In the genomic region with DNA sequence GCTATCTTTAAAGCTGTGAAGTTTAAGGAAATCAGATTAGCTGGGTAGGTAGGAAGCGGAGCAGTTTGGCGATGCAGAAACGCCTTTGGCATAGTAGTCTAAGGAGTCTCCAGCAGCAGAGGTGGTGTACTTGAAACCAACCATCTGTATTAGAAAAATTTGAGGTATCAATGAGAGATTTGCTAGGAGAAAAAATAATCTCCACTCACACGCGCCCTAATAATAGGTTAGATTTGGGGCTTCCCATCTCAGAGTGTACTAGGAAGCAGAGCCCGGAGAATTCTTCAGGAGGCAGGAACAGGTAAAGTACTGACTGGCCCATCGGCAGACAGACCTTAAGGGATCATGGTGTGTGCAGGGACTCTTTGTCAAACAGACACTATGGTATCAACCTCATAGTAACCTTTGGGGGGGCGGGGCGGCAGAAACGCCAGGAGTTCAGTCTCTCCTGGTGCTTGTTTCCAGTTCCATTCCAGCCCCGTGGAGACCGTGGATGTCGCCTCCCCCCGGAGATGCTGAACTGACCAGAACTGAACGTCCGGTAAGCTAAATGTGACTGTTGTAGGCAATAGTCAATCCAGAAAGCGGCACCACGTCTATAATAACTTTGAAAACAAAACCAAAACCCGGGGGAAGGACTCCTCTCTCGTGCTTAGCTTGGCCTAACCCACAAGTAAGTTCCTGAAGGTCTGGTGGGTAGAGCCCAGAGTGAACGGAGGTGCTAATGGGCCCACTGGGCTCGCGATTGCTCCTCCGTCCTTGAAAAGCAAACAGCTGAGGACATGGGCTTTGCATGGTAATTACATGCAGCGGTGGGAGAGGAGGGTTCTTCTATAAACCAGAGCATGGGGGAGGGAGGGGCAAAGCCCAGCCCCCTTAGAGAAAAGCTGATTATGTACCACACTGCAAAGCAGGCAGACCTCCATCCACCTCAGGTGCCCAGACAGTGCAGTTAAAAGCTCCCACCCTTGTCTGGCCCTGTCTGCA, we compare ENCODE assay signal across 8 mouse cellular contexts. TPM values are rescaled to one million over a fixed set of nuclear protein-coding genes. Genes with fewer than 3 reads are reported as not detected.
DNase-seq lines count a peak whose midpoint lies in the region; ATAC-seq lines count a peak whose summit lies in the region.

No protein-coding gene starts in this region.

- no peaks in the 10 kb centered on the region for H3K36me3 ChIP-seq in heart, embryonic 10.5 days
- no peaks in the 10 kb centered on the region for H3K36me3 ChIP-seq in hindbrain, embryonic 12.5 days
- H3K36me3 ChIP-seq in megakaryocyte, embryonic 14.5 days (replicated peaks; ENCODE audit: low read length) = no peaks in the 10 kb centered on the region

- H3K9me3 ChIP-seq in heart, embryonic 10.5 days = no peaks in the 10 kb centered on the region
- no peaks in the 10 kb centered on the region for H3K9me3 ChIP-seq in hindbrain, embryonic 12.5 days (replicated peaks)
- H3K9me3 ChIP-seq in megakaryocyte, embryonic 14.5 days = peaks cover 3% of the 10 kb centered on the region; the same call in 1 of the 2 replicates

- no peak for DNase-seq in heart, embryonic 10.5 days (ENCODE audit: low spot score)
- no peak for DNase-seq in heart, adult 9 months (ENCODE audit: low spot score in 2 of 2)
- DNase-seq in ZHBTc4 (ENCODE audit: low read depth, low spot score) = peak; percentile 20
- DNase-seq in frontal cortex, postnatal 14 days (ENCODE audit: low spot score in 2 of 2) = no peak
- DNase-seq in right cerebral cortex, postnatal 4 days = no peak

- peak overlapping the region; percentile 78 for H3K4me3 ChIP-seq in heart, embryonic 10.5 days
- peak overlapping the region; percentile 37 for H3K4me3 ChIP-seq in hindbrain, embryonic 12.5 days
- peak overlapping the region; percentile 91 for H3K4me3 ChIP-seq in megakaryocyte, embryonic 14.5 days (replicated peaks)

- peak overlapping the region; percentile 88; the same call in 1 of the 2 replicates for H3K27ac ChIP-seq in heart, embryonic 10.5 days
- H3K27ac ChIP-seq in hindbrain, embryonic 12.5 days = no peak overlapping the region

- 11% methylated on average over 25 of the region's 25 CpGs for WGBS in heart, embryonic 10.5 days
- WGBS in hindbrain, embryonic 12.5 days = 9% methylated on average over 25 of the region's 25 CpGs

- H3K4me2 ChIP-seq in hindbrain, embryonic 12.5 days (replicated peaks) = peak overlapping the region; percentile 58

- no peak overlapping the region; the same call in 1 of the 2 replicates for H3K9ac ChIP-seq in hindbrain, embryonic 12.5 days

- peaks cover 47% of the 10 kb centered on the region for H3K27me3 ChIP-seq in heart, embryonic 10.5 days (ENCODE audit: insufficient read depth, poor library complexity, severe bottlenecking)
- H3K27me3 ChIP-seq in hindbrain, embryonic 12.5 days = peaks cover 48% of the 10 kb centered on the region
- peaks cover 38% of the 10 kb centered on the region for H3K27me3 ChIP-seq in megakaryocyte, embryonic 14.5 days (replicated peaks)

- ATAC-seq in hindbrain, embryonic 12.5 days (ENCODE audit: low FRiP score) = peak; percentile 55
- no peak for ATAC-seq in erythroid progenitor cell, adult 5-6 weeks (replicated peaks; ENCODE audit: low FRiP score, poor library complexity, severe bottlenecking)

- peaks cover 22% of the 10 kb centered on the region for H3K4me1 ChIP-seq in heart, embryonic 10.5 days
- peaks cover 21% of the 10 kb centered on the region for H3K4me1 ChIP-seq in hindbrain, embryonic 12.5 days
- H3K4me1 ChIP-seq in megakaryocyte, embryonic 14.5 days = peaks cover 38% of the 10 kb centered on the region

RNA-seq across cellular contexts. Expression of a gene that starts 1.0 kb away (rescaled TPM):
- polyA plus RNA-seq in heart, embryonic 10.5 days (2016; fragmentation: Nextera tagmentation; extraction: Ambion mirVana) = 4.3 and 8.1 TPM in 2 replicates
- 3.6 and 3.7 TPM in 2 replicates for polyA plus RNA-seq in hindbrain, embryonic 12.5 days (2016; fragmentation: Nextera tagmentation; extraction: Ambion mirVana)
- polyA plus RNA-seq in megakaryocyte, embryonic 14.5 days (2012; ENCODE audit: insufficient read depth, low replicate concordance) = not detected in 2 replicates
- not detected in 2 replicates for total RNA-seq in erythroid progenitor cell, adult 5-6 weeks (2015; ENCODE audit: low replicate concordance)
- not detected in 2 replicates for total RNA-seq in erythroid progenitor cell, adult 5-6 weeks (2017; ENCODE audit: low replicate concordance)

RNA-seq across cellular contexts. Expression of a gene that starts 15.8 kb away (rescaled TPM):
- polyA plus RNA-seq in heart, embryonic 10.5 days (2016; fragmentation: Nextera tagmentation; extraction: Ambion mirVana) = 10.8 and 11.0 TPM in 2 replicates
- 10.0 and 11.0 TPM in 2 replicates for polyA plus RNA-seq in hindbrain, embryonic 12.5 days (2016; fragmentation: Nextera tagmentation; extraction: Ambion mirVana)
- 1.6 and 1.8 TPM in 2 replicates for polyA plus RNA-seq in megakaryocyte, embryonic 14.5 days (2012; ENCODE audit: insufficient read depth, low replicate concordance)
- 0.36 and 1.3 TPM in 2 replicates for total RNA-seq in erythroid progenitor cell, adult 5-6 weeks (2015; ENCODE audit: low replicate concordance)
- total RNA-seq in erythroid progenitor cell, adult 5-6 weeks (2017; ENCODE audit: low replicate concordance) = 0.64 and 5.1 TPM in 2 replicates

RNA-seq across cellular contexts. Expression of a gene that starts 41.2 kb away (rescaled TPM):
- polyA plus RNA-seq in heart, embryonic 10.5 days (2016; fragmentation: Nextera tagmentation; extraction: Ambion mirVana) = 173 and 197 TPM in 2 replicates
- 609 and 686 TPM in 2 replicates for polyA plus RNA-seq in hindbrain, embryonic 12.5 days (2016; fragmentation: Nextera tagmentation; extraction: Ambion mirVana)
- 1.5 and 2.1 TPM in 2 replicates for polyA plus RNA-seq in megakaryocyte, embryonic 14.5 days (2012; ENCODE audit: insufficient read depth, low replicate concordance)
- total RNA-seq in erythroid progenitor cell, adult 5-6 weeks (2015; ENCODE audit: low replicate concordance) = 7.5 and 14.8 TPM in 2 replicates
- total RNA-seq in erythroid progenitor cell, adult 5-6 weeks (2017; ENCODE audit: low replicate concordance) = 26.6 and 40.9 TPM in 2 replicates

RNA-seq across cellular contexts. Expression of a gene that starts 42.5 kb away (rescaled TPM):
- 95.2 and 102 TPM in 2 replicates for polyA plus RNA-seq in heart, embryonic 10.5 days (2016; fragmentation: Nextera tagmentation; extraction: Ambion mirVana)
- polyA plus RNA-seq in hindbrain, embryonic 12.5 days (2016; fragmentation: Nextera tagmentation; extraction: Ambion mirVana) = 104 and 116 TPM in 2 replicates
- 25.2 and 39.6 TPM in 2 replicates for polyA plus RNA-seq in megakaryocyte, embryonic 14.5 days (2012; ENCODE audit: insufficient read depth, low replicate concordance)
- 2.5 and 13.0 TPM in 2 replicates for total RNA-seq in erythroid progenitor cell, adult 5-6 weeks (2015; ENCODE audit: low replicate concordance)
- 7.7 TPM in 1 of 2 replicates, not detected in the other for total RNA-seq in erythroid progenitor cell, adult 5-6 weeks (2017; ENCODE audit: low replicate concordance)

Comparison
In these comparisons a context has a peak if more than half of its experiments do, and no peak if none do; other contexts are left out.
1. H3K4me3 ChIP-seq: peak in every context shown above with its lines; median percentile 91 in megakaryocyte, embryonic 14.5 days; 78 in heart, embryonic 10.5 days; 37 in hindbrain, embryonic 12.5 days.
2. RNA of a gene that starts 41.2 kb away (polyA plus RNA-seq): 609 to 686 TPM in hindbrain, embryonic 12.5 days and 173 to 197 TPM in heart, embryonic 10.5 days; 1.5 to 2.1 TPM in megakaryocyte, embryonic 14.5 days; every median in the first group is over 10 times any median in the second.